Mouse (Mus musculus): ENCODE measurements around the gene Slc38a2.

Gene Slc38a2

GRCm38 (mm10) chr15:96695455-96696421, 3.8 kb downstream of the Slc38a2 start:
- peak; percentile 62 for DNase-seq

DNA sequence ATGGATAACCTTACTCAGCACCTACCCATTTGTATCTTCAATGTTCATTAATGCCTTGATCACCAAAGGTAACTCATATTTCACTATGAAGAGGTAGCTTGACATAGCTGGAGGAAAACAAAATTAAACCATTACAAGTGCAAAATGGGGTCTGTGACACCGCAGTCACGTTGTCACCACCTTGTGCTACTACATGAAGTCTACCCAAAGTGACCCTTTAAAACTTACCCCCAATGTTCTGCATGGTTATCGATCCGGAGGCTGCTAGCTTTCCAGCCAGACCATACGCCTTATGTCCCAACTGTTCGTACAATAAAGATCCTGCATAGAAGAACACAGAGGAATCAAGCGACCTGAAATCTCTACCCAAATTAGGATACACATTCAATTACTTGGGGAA, 4.5 kb downstream of the Slc38a2 start:
- no peak for DNase-seq

DNA sequence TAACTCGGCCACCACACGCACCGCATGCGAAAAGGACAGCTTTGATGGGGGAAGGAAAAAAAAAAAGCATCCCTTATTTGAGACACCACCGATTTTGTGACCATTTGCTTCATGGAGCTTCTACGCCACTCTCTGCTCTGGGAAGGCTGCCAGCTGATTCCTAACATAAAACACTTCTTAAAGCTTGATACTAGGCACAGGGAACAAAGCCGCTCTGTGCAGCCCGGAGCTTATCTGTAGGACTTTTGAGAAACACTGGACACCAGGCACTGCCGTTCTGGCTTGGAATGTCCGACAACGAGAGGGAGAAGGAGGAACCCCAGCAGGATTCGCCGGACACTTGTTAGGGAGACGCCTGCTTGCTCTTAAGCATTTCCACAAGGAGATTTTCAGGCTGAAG, 5.8 kb downstream of the Slc38a2 start:
- DNase-seq, result no peak

DNA sequence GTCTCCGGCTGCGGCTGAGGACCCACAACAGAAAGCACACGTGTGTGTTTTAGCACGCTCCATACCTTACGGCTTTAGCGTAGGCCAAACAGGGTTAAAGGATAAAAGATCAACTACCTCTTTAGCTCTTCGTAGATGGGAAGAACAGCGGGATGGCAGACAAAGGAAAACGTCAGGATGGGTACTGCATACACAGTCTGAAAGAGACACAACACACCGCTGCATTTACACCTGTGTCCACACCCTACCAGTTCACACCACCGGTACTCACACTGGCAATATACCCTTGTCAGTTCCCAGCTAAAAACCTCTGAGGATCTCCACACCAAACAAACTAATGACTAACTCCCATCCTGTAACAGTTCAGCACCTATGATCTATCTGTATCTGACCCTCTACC, 7.1 kb downstream of the Slc38a2 start:
- DNase-seq, result no peak

- DNase-seq, result no peak
Measured at GRCm38 (mm10) chr15:96691381-96691780, 8.1 kb downstream of the Slc38a2 start.

- no peak for DNase-seq
Measured at GRCm38 (mm10) chr15:96690829-96691228, 8.7 kb downstream of the Slc38a2 start.

DNA sequence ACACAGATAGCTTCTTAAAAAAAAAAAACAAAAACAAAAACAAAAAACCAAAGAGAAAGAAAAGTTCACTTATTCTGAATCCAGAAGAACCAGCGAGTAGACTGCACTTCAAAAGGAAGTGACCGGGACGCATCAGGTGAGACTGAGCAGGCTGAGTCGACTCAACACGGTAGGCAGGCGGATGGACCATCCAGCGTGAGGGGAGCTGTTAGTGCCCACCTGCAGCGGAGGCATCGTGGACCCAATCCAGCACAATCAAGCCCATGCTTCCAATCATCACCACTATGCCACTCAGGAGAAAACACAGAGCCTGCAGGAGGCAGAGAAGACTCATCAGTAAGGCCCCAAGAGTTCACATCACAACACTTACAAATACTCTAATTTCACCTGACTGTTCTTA, 9.6 kb downstream of the Slc38a2 start:
- no peak for DNase-seq

DNA sequence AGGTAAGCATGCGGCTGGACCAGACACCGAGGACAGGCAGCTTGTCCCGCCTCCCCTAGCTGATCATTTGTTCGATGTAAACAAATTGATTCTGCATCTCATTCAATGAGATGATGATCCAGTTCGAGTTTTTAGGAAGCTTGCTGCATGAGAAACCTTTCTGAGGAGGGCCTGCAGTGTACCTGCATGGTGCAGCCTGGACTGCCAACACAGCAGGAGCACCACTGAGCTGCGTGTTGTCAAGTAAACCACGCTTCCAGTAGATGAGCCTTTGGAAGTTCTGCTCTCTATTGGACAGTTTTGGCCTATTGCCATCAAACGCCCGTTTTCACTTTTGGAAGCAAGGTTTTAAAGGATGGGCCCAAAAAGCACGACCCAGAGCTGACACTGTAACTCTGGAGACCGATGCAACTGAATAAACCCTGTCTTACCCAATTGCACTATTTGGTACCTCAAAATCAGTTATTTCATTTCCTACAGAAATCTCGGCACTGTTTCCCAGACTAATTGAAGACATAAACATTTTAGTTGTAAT, 10.7 kb downstream of the Slc38a2 start:
- DNase-seq, result no peak

- DNase-seq, result no peak
Measured at GRCm38 (mm10) chr15:96688036-96688435, 11.5 kb downstream of the Slc38a2 start.

GRCm38 (mm10) chr15:96687366-96687765, 12.2 kb downstream of the Slc38a2 start:
- no peak for DNase-seq

GRCm38 (mm10) chr15:96686201-96687159, 13.1 kb downstream of the Slc38a2 start:
- peak; percentile 20 for DNase-seq

DNA sequence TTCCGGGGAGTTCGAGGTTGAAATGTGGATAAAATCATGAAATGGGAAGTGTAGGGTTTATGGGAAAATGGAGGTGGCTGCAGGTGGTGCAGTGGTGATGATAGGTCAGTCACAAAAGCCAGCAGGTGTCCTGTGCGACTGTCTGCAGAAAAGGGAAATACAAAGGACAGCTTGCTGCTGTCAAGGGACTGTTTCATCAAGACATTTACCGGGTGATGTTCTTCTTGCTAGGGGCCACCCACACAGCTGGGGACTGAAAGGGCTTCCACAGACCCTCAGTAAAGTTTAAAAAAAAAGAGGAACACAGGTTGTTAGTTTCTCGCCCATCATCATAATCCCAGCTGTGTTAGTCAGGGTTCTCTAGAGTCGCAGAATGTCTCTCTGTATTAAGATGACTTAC, 14.3 kb downstream of the Slc38a2 start:
- DNase-seq, result no peak

- DNase-seq, result no peak
Measured at GRCm38 (mm10) chr15:96684132-96684830, 15.2 kb downstream of the Slc38a2 start.

DNA sequence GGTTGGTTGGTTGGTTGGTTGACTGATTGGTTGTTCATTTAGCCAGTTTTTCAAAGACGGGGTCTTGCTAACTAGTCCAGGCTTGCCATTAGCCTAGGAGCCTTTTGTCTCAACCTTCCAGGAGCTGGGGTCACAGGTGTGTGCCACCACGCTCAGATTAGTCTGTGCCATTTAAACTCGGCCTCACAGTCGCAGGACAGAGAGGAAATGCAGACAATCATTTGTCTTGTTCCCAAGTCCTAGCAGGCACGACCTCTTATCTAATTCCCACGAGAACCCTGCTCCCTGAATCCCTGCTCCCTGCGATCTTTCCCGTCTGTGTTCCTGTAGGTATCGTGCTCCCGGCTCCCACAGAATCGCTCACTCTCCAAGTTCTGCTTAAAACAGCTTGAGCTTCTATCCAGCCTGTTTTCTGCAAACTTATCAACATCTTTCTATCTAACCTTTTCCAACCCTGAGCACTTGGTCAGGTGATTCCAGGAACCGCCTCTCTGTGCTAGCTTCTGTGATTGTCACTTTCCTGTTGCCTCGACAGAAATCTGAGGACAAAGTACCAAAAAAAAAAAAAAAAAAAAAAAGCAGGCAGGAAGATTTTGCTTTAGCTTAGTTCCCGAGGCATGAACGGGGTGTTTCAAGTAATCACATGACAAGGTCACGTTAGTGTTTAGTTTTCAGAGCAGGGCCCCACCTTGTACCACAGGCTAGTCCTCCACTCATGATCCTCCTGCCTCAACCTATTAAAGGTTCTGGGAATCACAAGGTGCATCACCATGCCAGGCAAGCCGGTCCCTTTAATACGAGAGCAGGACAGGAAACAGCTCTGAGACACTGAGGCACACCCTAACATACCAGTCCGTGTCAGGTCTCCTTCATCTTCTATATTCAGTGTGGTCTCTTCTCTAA, 20.4 kb downstream of the Slc38a2 start:
- no peak for DNase-seq

DNA sequence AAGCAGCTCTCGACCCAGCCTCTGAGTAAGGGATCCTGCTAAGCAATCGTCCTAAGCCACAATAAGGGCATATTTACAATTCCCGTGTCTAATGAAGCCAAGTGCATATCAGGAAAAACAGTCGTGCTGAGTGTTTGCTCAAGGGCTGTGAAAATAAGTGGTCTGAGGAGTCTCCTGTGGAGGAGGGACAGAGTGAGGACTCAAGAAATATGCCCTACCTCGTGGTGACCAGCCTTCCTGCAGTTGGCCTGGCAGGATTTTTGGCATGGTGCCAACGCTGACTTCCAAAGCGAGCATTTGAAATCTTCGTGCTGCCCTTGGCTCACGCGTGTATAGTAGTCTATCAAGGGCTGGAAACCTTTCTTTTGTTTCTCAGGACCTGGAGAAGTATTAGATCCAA, 23.0 kb downstream of the Slc38a2 start:
- peak; percentile 20 for DNase-seq

GRCm38 (mm10) chr15:96675744-96676143, 23.8 kb downstream of the Slc38a2 start:
- no peak for DNase-seq

GRCm38 (mm10) chr15:96675055-96675454, 24.5 kb downstream of the Slc38a2 start:
- DNase-seq, result no peak

DNA sequence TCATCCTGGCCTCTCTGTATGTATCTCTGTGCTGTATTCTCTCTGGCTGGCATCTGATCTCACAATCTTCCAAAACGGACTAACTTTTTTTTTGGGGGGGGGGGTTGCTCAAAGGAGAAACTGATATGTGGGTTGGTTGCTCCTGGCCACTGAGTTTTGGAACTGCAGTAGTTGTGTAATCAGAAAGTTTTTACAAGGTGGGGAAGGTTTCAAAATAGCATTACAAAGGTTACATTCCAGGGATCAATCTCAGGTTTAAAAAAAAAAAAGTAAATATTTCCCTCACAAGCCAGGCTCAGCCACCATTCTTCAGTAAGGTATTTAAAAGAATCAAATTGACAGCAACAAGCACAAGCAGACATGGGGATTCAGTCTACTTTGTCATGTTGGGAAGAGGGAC, 25.4 kb downstream of the Slc38a2 start:
- DNase-seq, result no peak

DNA sequence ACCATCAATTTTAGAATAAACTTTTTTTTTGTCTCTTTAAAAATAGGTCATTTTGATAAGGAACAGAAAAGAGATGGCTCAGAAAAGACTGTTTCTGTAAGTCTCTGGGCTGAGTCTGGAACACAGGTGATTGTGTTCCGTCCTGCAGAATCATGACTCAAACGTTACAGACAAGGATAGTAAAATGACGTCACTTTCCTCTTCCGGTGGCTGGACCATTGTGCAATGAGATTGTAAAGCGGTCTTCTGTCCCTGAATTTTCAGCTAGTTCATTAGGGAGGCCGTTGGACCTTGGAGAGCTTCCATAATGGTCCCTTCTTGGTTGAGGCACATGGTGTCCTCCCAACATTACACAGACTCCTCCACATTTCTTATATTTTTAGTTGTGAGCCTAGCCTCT, 29.8 kb downstream of the Slc38a2 start:
- DNase-seq, result no peak

- DNase-seq, result peak; percentile 79
Measured at GRCm38 (mm10) chr15:96666663-96667062, 32.9 kb downstream of the Slc38a2 start.

DNA sequence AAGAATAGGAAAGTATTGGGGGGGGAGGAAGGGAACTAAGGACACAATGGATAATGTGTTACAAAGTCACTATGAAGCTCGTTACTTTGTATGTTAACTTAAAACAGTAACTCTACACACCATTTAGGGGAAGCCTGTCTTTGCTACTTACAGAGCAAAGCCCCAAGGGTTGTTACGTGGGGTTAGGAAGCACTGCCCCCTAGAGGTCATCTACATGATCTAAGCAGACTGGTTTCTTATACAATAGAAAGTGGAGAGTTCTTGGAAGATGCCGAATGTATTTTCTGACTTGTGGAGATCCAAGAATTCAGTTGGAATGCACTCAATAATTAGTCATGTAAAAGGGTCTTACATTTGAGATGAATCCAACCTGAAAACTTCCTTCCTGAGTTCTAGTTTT, 33.6 kb downstream of the Slc38a2 start:
- peak; percentile 88 for DNase-seq

All from cerebellum, adult 9-10 months (tissue).